Mouse (Mus musculus): ENCODE data around the gene Fam136a. TPM values are rescaled to one million over a fixed set of nuclear protein-coding genes. Genes with fewer than 3 reads are reported as not detected.
A peak's percentile ranks its signal among the peaks of the same experiment; 100 is the strongest.

Fam136a gene
- polyA plus RNA-seq, 1 experiment from 2014 or later: 167 TPM

- H3K4me2 ChIP-seq (replicated peaks): peak overlapping the region; percentile 56
These were observed 37.5 kb downstream of the Fam136a start for GRCm38 (mm10) chr6:86402681-86403607.

GRCm38 (mm10) chr6:86403728-86404099 lies 38.3 kb downstream of the Fam136a start:
- no peaks in the 10 kb centered on the region for H3K9me3 ChIP-seq
- peaks cover 7% of the 10 kb centered on the region for H3K4me1 ChIP-seq (replicated peaks)
- H3K4me2 ChIP-seq (replicated peaks): peak overlapping the region; percentile 56
- H3K9ac ChIP-seq: peak overlapping the region; percentile 95; the same call in 1 of the 2 replicates
- peak; percentile 81 for ATAC-seq
- WGBS: under 1% methylated on average over 15 of the region's 15 CpGs
- H3K27me3 ChIP-seq (replicated peaks): no peaks in the 10 kb centered on the region
- H3K36me3 ChIP-seq: no peaks in the 10 kb centered on the region
- peak overlapping the region; percentile 83 for H3K4me3 ChIP-seq (replicated peaks)
- peak overlapping the region; percentile 100 for H3K27ac ChIP-seq

More at GRCm38 (mm10) chr6:86402681-86403607, 37.5 kb downstream of the Fam136a start:
- no peaks in the 10 kb centered on the region for H3K36me3 ChIP-seq
- H3K4me3 ChIP-seq (replicated peaks): peak overlapping the region; percentile 83
- peak overlapping the region; percentile 29; the same call in 1 of the 2 replicates for H3K9ac ChIP-seq
- no peaks in the 10 kb centered on the region for H3K9me3 ChIP-seq
- WGBS: 33% methylated on average over 12 of the region's 12 CpGs
- ATAC-seq: no peak
- peaks cover 7% of the 10 kb centered on the region for H3K4me1 ChIP-seq (replicated peaks)
- H3K27ac ChIP-seq: no peak overlapping the region
- H3K27me3 ChIP-seq (replicated peaks): no peaks in the 10 kb centered on the region

GRCm38 (mm10) chr6:86404100-86404861 lies 38.8 kb downstream of the Fam136a start, which contains the start of gene Tia1:
Tia1 (plus strand) TSS chr6:86404219.
- no peaks in the 10 kb centered on the region for H3K27me3 ChIP-seq (replicated peaks)
- peak within 1 kb of the TSS; percentile 83 for H3K4me3 ChIP-seq (replicated peaks)
- peak; percentile 97 for ATAC-seq
- under 1% methylated on average over 62 of the region's 62 CpGs for WGBS
- no peaks in the 10 kb centered on the region for H3K9me3 ChIP-seq
- peak within 1 kb of the TSS; percentile 95 for H3K9ac ChIP-seq
- H3K36me3 ChIP-seq: no peaks in the 10 kb centered on the region
- H3K4me1 ChIP-seq (replicated peaks): peaks cover 7% of the 10 kb centered on the region
- H3K4me2 ChIP-seq (replicated peaks): peak within 1 kb of the TSS; percentile 56
- H3K27ac ChIP-seq: peak within 1 kb of the TSS; percentile 100

GRCm38 (mm10) chr6:86404996-86405395 lies 39.5 kb downstream of the Fam136a start:
- ATAC-seq: no peak
- Histone ChIP-seq H3K4me3 (replicated peaks) (peak overlapping the region; percentile 83), H3K36me3 (no peaks in the 10 kb centered on the region), H3K4me1 (replicated peaks) (peaks cover 7% of the 10 kb centered on the region), H3K27ac (peak overlapping the region; percentile 100), H3K9ac (peak overlapping the region; percentile 95), H3K9me3 (no peaks in the 10 kb centered on the region), H3K27me3 (replicated peaks) (no peaks in the 10 kb centered on the region), H3K4me2 (replicated peaks) (peak overlapping the region; percentile 56)
- under 1% methylated on average over 11 of the region's 11 CpGs for WGBS

DNA sequence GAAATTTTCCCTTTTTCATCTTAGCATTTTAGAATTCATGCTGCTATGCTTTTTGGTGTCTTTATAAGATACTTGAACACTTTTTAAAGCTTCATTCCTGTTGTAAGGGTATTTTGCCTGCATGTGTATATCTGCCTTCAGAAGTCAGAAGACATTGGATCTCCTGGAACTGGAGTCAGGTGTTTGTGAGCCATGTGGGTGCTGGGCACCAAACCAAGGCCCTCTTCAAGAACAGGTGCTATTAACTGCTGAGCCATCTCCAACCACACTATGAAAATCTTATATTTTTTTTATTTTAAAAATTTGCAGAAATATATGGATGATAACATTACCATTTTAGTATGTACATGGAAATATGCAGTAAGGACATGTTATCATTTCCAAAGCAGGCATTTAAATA lies 40.9 kb downstream of the Fam136a start:
- no peak overlapping the region for H3K9ac ChIP-seq
- H3K36me3 ChIP-seq: no peaks in the 10 kb centered on the region
- H3K27ac ChIP-seq: no peak overlapping the region
- H3K9me3 ChIP-seq: no peaks in the 10 kb centered on the region
- ATAC-seq: no peak
- H3K4me1 ChIP-seq (replicated peaks): peaks cover 2% of the 10 kb centered on the region; the same call in 1 of the 2 replicates
- no peak overlapping the region for H3K4me3 ChIP-seq (replicated peaks)
- H3K4me2 ChIP-seq (replicated peaks): no peak overlapping the region
- no peaks in the 10 kb centered on the region for H3K27me3 ChIP-seq (replicated peaks)

DNA sequence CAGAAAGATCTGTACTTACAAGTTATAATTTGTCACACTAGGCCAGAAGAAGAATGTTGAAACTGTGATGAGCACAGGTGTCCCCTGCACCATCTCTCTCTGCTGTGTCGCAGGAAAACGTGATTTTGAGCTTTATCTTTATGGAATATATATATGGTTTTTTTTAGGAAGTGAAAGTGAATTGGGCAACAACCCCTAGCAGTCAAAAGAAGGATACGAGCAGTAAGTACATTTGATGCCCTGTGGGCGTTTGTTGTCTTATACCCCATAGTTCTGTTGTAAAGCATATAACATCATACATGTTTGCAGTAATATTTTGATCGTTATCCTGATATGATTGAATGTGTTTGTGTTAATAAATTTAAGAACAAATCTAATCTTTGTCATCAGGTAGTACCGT lies 53.3 kb downstream of the Fam136a start:
- Histone ChIP-seq H3K9ac (no peak overlapping the region), H3K4me2 (replicated peaks) (no peak overlapping the region), H3K9me3 (no peaks in the 10 kb centered on the region), H3K27ac (no peak overlapping the region), H3K4me1 (replicated peaks) (no peaks in the 10 kb centered on the region), H3K27me3 (replicated peaks) (no peaks in the 10 kb centered on the region), H3K36me3 (peaks cover 28% of the 10 kb centered on the region), H3K4me3 (replicated peaks) (no peak overlapping the region)
- no peak for ATAC-seq
- 90% methylated on average over 6 of the region's 6 CpGs for WGBS

- no peak overlapping the region for H3K4me3 ChIP-seq (replicated peaks)
- H3K4me1 ChIP-seq (replicated peaks): no peaks in the 10 kb centered on the region
- no peak overlapping the region for H3K4me2 ChIP-seq (replicated peaks)
- H3K27me3 ChIP-seq (replicated peaks): no peaks in the 10 kb centered on the region
- peaks cover 26% of the 10 kb centered on the region for H3K36me3 ChIP-seq
- H3K9me3 ChIP-seq: no peaks in the 10 kb centered on the region
- no peak for ATAC-seq
- 89% methylated on average over 3 of the region's 3 CpGs for WGBS
- H3K27ac ChIP-seq: no peak overlapping the region
- H3K9ac ChIP-seq: no peak overlapping the region
These were observed 53.8 kb downstream of the Fam136a start for GRCm38 (mm10) chr6:86419239-86419638.

Other genes with a start within 250 kb of the Fam136a start
- gene Tgfa, start 170.4 kb upstream of the Fam136a start, polyA plus RNA-seq (2015; fragmentation: Nextera tagmentation; extraction: Ambion mirVana): 6.3 and 6.5 TPM in 2 replicates
- gene Snrpg, start 5.7 kb downstream of the Fam136a start, polyA plus RNA-seq (2015; fragmentation: Nextera tagmentation; extraction: Ambion mirVana): 541 and 603 TPM in 2 replicates
- gene Pcyox1, start 31.5 kb downstream of the Fam136a start, polyA plus RNA-seq (2015; fragmentation: Nextera tagmentation; extraction: Ambion mirVana): 73.9 and 79.8 TPM in 2 replicates
- gene Tia1, start 38.6 kb downstream of the Fam136a start, polyA plus RNA-seq (2015; fragmentation: Nextera tagmentation; extraction: Ambion mirVana): 121 and 132 TPM in 2 replicates
- not detected in 2 replicates for gene Gm44790, start 61.0 kb downstream of the Fam136a start, polyA plus RNA-seq (2015; fragmentation: Nextera tagmentation; extraction: Ambion mirVana)
- gene C87436, start 72.7 kb downstream of the Fam136a start, polyA plus RNA-seq (2015; fragmentation: Nextera tagmentation; extraction: Ambion mirVana): 20.4 and 22.4 TPM in 2 replicates
- 508 and 561 TPM in 2 replicates for gene Pcbp1, start 160.7 kb downstream of the Fam136a start, polyA plus RNA-seq (2015; fragmentation: Nextera tagmentation; extraction: Ambion mirVana)